12 mouse cellular contexts compared by ENCODE assay signal in the genomic region with DNA sequence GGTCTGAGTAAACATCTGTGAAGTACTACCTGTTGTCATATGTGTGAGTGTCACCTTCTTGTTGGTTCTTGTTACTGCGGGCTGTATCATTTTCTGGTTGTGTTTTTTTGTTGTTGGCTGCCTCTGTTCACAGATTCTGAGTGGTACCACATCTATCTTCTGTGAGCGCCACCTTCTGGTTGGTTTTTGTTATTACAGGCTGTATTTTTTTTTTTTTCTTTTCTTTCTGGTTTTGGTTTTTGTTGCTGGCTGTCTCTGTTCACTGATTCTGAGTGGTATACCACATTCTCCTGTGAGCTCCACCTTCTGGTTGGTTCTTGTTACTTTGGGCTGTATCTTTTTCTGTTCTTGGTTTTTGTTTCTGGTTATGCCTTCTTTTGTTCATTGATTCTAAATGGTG. TPM values are rescaled to one million over a fixed set of nuclear protein-coding genes. Genes with fewer than 3 reads are reported as not detected.
DNase-seq lines count a peak whose midpoint lies in the region; ATAC-seq and TF ChIP-seq lines count a peak whose summit lies in the region.
"Had no signal": no experiment of that assay in that cellular context is flagged by ENCODE, and none has a peak within 500 bp of the region (broad histone marks: within the 10 kb centered on the region; RNA-seq: fewer than 3 reads in every experiment).

No protein-coding gene starts in this region.

- in situ Hi-C loops in ES-E14 (cut with MboI; ENCODE audit: low sequenced_read_pairs in 2 of 2, unreplicated experiment in 2 of 2) = no loop called here

- no peak for ATAC-seq in intestine, postnatal 0 days
- no peak for ATAC-seq in intestine, embryonic 15.5 days
- no peak for ATAC-seq in intestine, embryonic 16.5 days

- no peaks in the 10 kb centered on the region for H3K4me1 ChIP-seq in intestine, postnatal 0 days (replicated peaks; ENCODE audit: control insufficient read depth, insufficient read depth, low read length)
- H3K4me1 ChIP-seq in intestine, embryonic 15.5 days (replicated peaks) = no peaks in the 10 kb centered on the region
- H3K4me1 ChIP-seq in ES-E14 (ENCODE audit: control insufficient read depth in 2 of 2, insufficient read depth in 2 of 2, low read length in 2 of 2, poor library complexity in 1 of 2) = no peaks in the 10 kb centered on the region
- no peaks in the 10 kb centered on the region for H3K4me1 ChIP-seq in intestine, embryonic 16.5 days (ENCODE audit: control insufficient read depth, insufficient read depth, low read length)
- H3K4me1 ChIP-seq: heart, embryonic 15.5 days had no signal

- H3K27me3 ChIP-seq in intestine, postnatal 0 days (replicated peaks; ENCODE audit: control insufficient read depth, insufficient read depth, low read length) = no peaks in the 10 kb centered on the region
- no peaks in the 10 kb centered on the region for H3K27me3 ChIP-seq in intestine, embryonic 15.5 days (replicated peaks)
- H3K27me3 ChIP-seq in intestine, embryonic 16.5 days (replicated peaks; ENCODE audit: control insufficient read depth, insufficient read depth, low read length) = no peaks in the 10 kb centered on the region
- H3K27me3 ChIP-seq: heart, embryonic 15.5 days had no signal

- H3K27ac ChIP-seq in intestine, postnatal 0 days (ENCODE audit: low read depth, low read length) = no peak overlapping the region
- no peak overlapping the region for H3K27ac ChIP-seq in intestine, embryonic 15.5 days
- H3K27ac ChIP-seq in ES-E14 (ENCODE audit: insufficient read depth, low read depth, low read length, poor library complexity, severe bottlenecking) = no peak overlapping the region
- no peak overlapping the region for H3K27ac ChIP-seq in intestine, embryonic 16.5 days (ENCODE audit: low read length)
- H3K27ac ChIP-seq: heart, embryonic 15.5 days had no signal

- no peak overlapping the region for H3K9ac ChIP-seq in intestine, postnatal 0 days (ENCODE audit: low read depth, low read length)
- no peak overlapping the region for H3K9ac ChIP-seq in intestine, embryonic 15.5 days
- H3K9ac ChIP-seq in ES-E14 (ENCODE audit: insufficient read depth, low read depth, low read length, poor library complexity, severe bottlenecking) = no peak overlapping the region
- H3K9ac ChIP-seq in intestine, embryonic 16.5 days (ENCODE audit: low read depth, low read length) = no peak overlapping the region
- H3K9ac ChIP-seq: heart, embryonic 15.5 days had no signal

- H3K4me3 ChIP-seq in intestine, postnatal 0 days (ENCODE audit: low read depth, low read length) = no peak overlapping the region
- H3K4me3 ChIP-seq in intestine, embryonic 15.5 days (replicated peaks) = no peak overlapping the region
- no peak overlapping the region for H3K4me3 ChIP-seq in ES-E14 (ENCODE audit: insufficient read depth in 1 of 2, low read depth in 1 of 2, low read length in 2 of 2, poor library complexity in 1 of 2, severe bottlenecking in 1 of 2)
- H3K4me3 ChIP-seq in intestine, embryonic 16.5 days (ENCODE audit: low read length) = no peak overlapping the region
- H3K4me3 ChIP-seq: heart, embryonic 15.5 days had no signal

- H3K4me2 ChIP-seq in intestine, postnatal 0 days (replicated peaks; ENCODE audit: low read depth) = no peak overlapping the region
- H3K4me2 ChIP-seq in intestine, embryonic 15.5 days (replicated peaks) = no peak overlapping the region
- no peak overlapping the region for H3K4me2 ChIP-seq in intestine, embryonic 16.5 days (ENCODE audit: low read depth, low read length)
- H3K4me2 ChIP-seq: heart, embryonic 15.5 days had no signal

- H3K36me3 ChIP-seq in intestine, postnatal 0 days (ENCODE audit: control insufficient read depth, insufficient read depth) = no peaks in the 10 kb centered on the region
- H3K36me3 ChIP-seq in intestine, embryonic 15.5 days = no peaks in the 10 kb centered on the region
- H3K36me3 ChIP-seq in ES-E14 (ENCODE audit: control insufficient read depth, insufficient read depth, low read length, poor library complexity, severe bottlenecking) = no peaks in the 10 kb centered on the region
- no peaks in the 10 kb centered on the region for H3K36me3 ChIP-seq in intestine, embryonic 16.5 days (ENCODE audit: control insufficient read depth, insufficient read depth, low read length)
- H3K36me3 ChIP-seq: heart, embryonic 15.5 days had no signal

- peak; percentile 68 for DNase-seq in 3T3-L1 (ENCODE audit: low read depth, low spot score)
- DNase-seq in ES-E14 (ENCODE audit: low read depth, low spot score) = peak; percentile 39
- peak; percentile 4 for DNase-seq in embryo, embryonic 11.5 days (ENCODE audit: low read depth, low spot score)
- no peak for DNase-seq in layer of hippocampus, adult 11-12 months (ENCODE audit: low spot score)
- no peak for DNase-seq in thymus, postnatal 25 days
- DNase-seq: adrenal gland, adult 8-10 months had no signal

- peak; percentile 60 for TF ChIP-seq CTCF in intestine, postnatal 0 days (IDR thresholded peaks at IDR 0.05; ENCODE audit: low read depth)

- no peaks in the 10 kb centered on the region for H3K9me3 ChIP-seq in intestine, postnatal 0 days (ENCODE audit: control insufficient read depth)
- no peaks in the 10 kb centered on the region for H3K9me3 ChIP-seq in intestine, embryonic 15.5 days
- H3K9me3 ChIP-seq in ES-E14 (ENCODE audit: control insufficient read depth, insufficient read depth, low read depth, low read length) = no peaks in the 10 kb centered on the region
- H3K9me3 ChIP-seq in intestine, embryonic 16.5 days (ENCODE audit: control insufficient read depth, low read length) = no peaks in the 10 kb centered on the region
- H3K9me3 ChIP-seq: heart, embryonic 15.5 days had no signal

- 35% methylated on average over 2 of the region's 2 CpGs for WGBS in intestine, postnatal 0 days
- 40% methylated on average over 2 of the region's 2 CpGs for WGBS in intestine, embryonic 15.5 days
- 42% methylated on average over 2 of the region's 2 CpGs for WGBS in intestine, embryonic 16.5 days

TF ChIP-seq in ES-E14, 5 proteins besides CTCF, POLR2A, EP300 and RAD21:
- peak; percentile 95 for TF ChIP-seq ZNF384 (IDR thresholded peaks at IDR 0.05; ENCODE audit: low read depth, low read length)
- TF ChIP-seq ZC3H11A (IDR thresholded peaks at IDR 0.05; ENCODE audit: borderline replicate concordance, low read depth, low read length) = no peak

RNA-seq across cellular contexts. Expression of a gene that starts 44.2 kb away (rescaled TPM):
- not detected in 2 replicates for polyA plus RNA-seq in intestine, postnatal 0 days (2015; fragmentation: Nextera tagmentation; extraction: Ambion mirVana)
- polyA plus RNA-seq in intestine, embryonic 15.5 days (2015; fragmentation: Nextera tagmentation; extraction: Ambion mirVana) = not detected in 2 replicates
- 0.26 and 0.80 TPM in 2 replicates for total RNA-seq in ES-E14 (2012; rRNA removed)
- polyA plus RNA-seq in intestine, embryonic 16.5 days (2015; fragmentation: Nextera tagmentation; extraction: Ambion mirVana) = not detected in 2 replicates
- total RNA-seq: adrenal gland, adult 8-10 months had no signal
- polyA plus RNA-seq: heart, embryonic 15.5 days; limb, embryonic 11.5 days; spleen, adult 2 months had no signal

RNA-seq across cellular contexts. Expression of a gene that starts 50.0 kb away (rescaled TPM):
- polyA plus RNA-seq in intestine, postnatal 0 days (2015; fragmentation: Nextera tagmentation; extraction: Ambion mirVana) = 0.66 and 1.4 TPM in 2 replicates
- 0.77 and 0.88 TPM in 2 replicates for polyA plus RNA-seq in intestine, embryonic 15.5 days (2015; fragmentation: Nextera tagmentation; extraction: Ambion mirVana)
- total RNA-seq in ES-E14 (2012; rRNA removed) = not detected in 2 replicates
- 0.45 and 0.67 TPM in 2 replicates for polyA plus RNA-seq in intestine, embryonic 16.5 days (2015; fragmentation: Nextera tagmentation; extraction: Ambion mirVana)
- total RNA-seq: adrenal gland, adult 8-10 months had no signal
- polyA plus RNA-seq: spleen, adult 2 months had no signal

Comparison
In these comparisons a context has a peak if more than half of its experiments do, and no peak if none do; other contexts are left out.
1. DNase-seq: peak in 3T3-L1 (single experiment), ES-E14 (single experiment) and embryo, embryonic 11.5 days (single experiment); none in layer of hippocampus, adult 11-12 months (single experiment) and thymus, postnatal 25 days (single experiment).